Mouse (Mus musculus): Measurements from ENCODE around the gene Edc4. TPM values are rescaled to one million over a fixed set of nuclear protein-coding genes. Genes with fewer than 3 reads are reported as not detected.

The Edc4 gene
- polyA plus RNA-seq, 1 experiment from 2014 or later = 50.9 TPM

- in situ Hi-C loops (cut with MboI; ENCODE audit: low pct_unique_long_range_greater_than_20kb) = no loop called here
- H3K27me3 ChIP-seq = no peaks in the 10 kb centered on the region
- ChIA-PET POLR2A (no interaction called here), CTCF (interaction anchor here (1.0 to 3.0 kb wide), 3 partner anchors 11 to 250 kb away, joined by 3 to 12 read pairs (median 3); partner anchors contain the start of gene Thap11)
- peak; percentile 71 for TF ChIP-seq CTCF (IDR thresholded peaks at IDR 0.05)
- ATAC-seq (no peak), DNase-seq (ENCODE audit: low read depth, low spot score) (no peak)
Measured at GRCm38 (mm10) chr8:105866364-105867029, 14.2 kb upstream of the Edc4 start.

DNA sequence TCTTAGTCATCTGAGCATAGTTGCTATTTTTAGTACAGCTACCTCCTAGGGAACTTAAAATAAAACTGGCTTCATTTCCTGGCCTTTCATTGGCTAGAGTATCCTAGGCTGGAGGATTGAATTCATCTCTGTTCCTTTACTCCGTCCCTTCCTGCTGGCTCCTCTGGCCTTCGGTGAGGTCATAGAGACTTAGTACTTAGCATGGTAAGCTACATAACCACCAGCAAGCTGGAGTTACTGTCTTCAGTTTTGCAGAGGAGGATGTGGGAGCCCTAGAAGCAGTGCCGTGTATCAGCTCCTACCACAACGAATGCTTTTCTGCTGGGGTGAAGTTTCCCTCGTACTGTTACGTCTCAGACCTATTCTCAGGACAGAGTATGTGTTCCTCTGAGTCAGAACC lies 6.4 kb upstream of the Edc4 start:
- in situ Hi-C loops (cut with MboI; ENCODE audit: low pct_unique_long_range_greater_than_20kb) = no loop called here
- DNase-seq (ENCODE audit: low read depth, low spot score) = no peak
- peak; percentile 77 for ATAC-seq
- ChIA-PET POLR2A (interaction anchor here (1.2 kb wide), 1 partner anchor 13 kb away, joined by 4 read pairs; no protein-coding TSS in a partner anchor), CTCF (interaction anchor here (1.4 to 2.0 kb wide), 2 partner anchors 13 to 56 kb away, joined by 3 to 7 read pairs; no protein-coding TSS in a partner anchor)
- H3K27me3 ChIP-seq = no peaks in the 10 kb centered on the region
- no peak for TF ChIP-seq CTCF (IDR thresholded peaks at IDR 0.05)

- TF ChIP-seq CTCF (IDR thresholded peaks at IDR 0.05) = no peak
- no peak for ATAC-seq
- in situ Hi-C loops (cut with MboI; ENCODE audit: low pct_unique_long_range_greater_than_20kb) = loop anchor here (5.0 kb wide), 1 partner anchor 37 kb away; no protein-coding TSS in a partner anchor
- ChIA-PET POLR2A (no interaction called here), CTCF (interaction anchor here (0.5 to 3.3 kb wide), 4 partner anchors 18 to 65 kb away, joined by 3 to 13 read pairs (median 3); no protein-coding TSS in a partner anchor)
- DNase-seq (ENCODE audit: low read depth, low spot score) = no peak
- H3K27me3 ChIP-seq = no peaks in the 10 kb centered on the region
Measured at GRCm38 (mm10) chr8:105889756-105890465, 9.2 kb downstream of the Edc4 start.

DNA sequence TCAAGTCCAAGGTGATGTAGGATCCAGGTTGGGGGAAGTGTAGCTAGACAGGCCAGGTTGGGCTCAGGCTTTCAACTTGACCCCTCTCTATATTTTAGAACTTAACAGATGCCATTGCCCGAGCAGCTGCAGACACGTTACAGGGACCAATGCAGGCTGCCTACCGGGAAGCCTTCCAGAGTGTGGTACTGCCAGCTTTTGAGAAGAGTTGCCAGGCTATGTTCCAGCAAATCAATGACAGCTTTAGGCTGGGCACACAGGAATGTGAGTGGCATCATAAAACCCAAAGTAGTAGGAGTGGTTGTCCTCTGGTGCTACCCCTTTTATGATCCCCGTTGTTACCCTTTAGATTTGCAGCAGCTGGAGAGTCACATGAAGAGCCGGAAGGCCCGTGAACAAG lies 10.2 kb downstream of the Edc4 start:
- H3K27me3 ChIP-seq = no peaks in the 10 kb centered on the region
- ATAC-seq (no peak), DNase-seq (ENCODE audit: low read depth, low spot score) (no peak)
- in situ Hi-C loops (cut with MboI; ENCODE audit: low pct_unique_long_range_greater_than_20kb) = loop anchor here (5.0 kb wide), 1 partner anchor 36 kb away; no protein-coding TSS in a partner anchor
- CTCF ChIA-PET = interaction anchor here (1.0 to 3.3 kb wide), 3 partner anchors 17 to 56 kb away, joined by 3 to 13 read pairs (median 3); no protein-coding TSS in a partner anchor
- no peak for TF ChIP-seq CTCF (IDR thresholded peaks at IDR 0.05)
- POLR2A ChIA-PET = interaction anchor here (1.4 kb wide), 1 partner anchor 10 kb away, joined by 4 read pairs; the partner anchor contains the start of gene Edc4

GRCm38 (mm10) chr8:105892432-105892831 lies 11.8 kb downstream of the Edc4 start:
- no peak for TF ChIP-seq CTCF (IDR thresholded peaks at IDR 0.05)
- no peak for ATAC-seq
- H3K27me3 ChIP-seq = no peaks in the 10 kb centered on the region
- in situ Hi-C loops (cut with MboI; ENCODE audit: low pct_unique_long_range_greater_than_20kb) = loop anchor here (5.0 kb wide), 1 partner anchor 35 kb away; no protein-coding TSS in a partner anchor
- ChIA-PET CTCF (interaction anchor here (0.7 to 3.3 kb wide), 11 partner anchors 9 to 131 kb away, joined by 3 to 13 read pairs (median 4); partner anchors contain the start of gene Edc4), POLR2A (no interaction called here)
- no peak for DNase-seq (ENCODE audit: low read depth, low spot score)

GRCm38 (mm10) chr8:105893339-105893738 lies 12.7 kb downstream of the Edc4 start, which contains the start of gene Nrn1l:
Gene Nrn1l, plus strand, starts transcription at chr8:105893567.
- POLR2A ChIA-PET = no interaction called here
- no peaks in the 10 kb centered on the region for H3K27me3 ChIP-seq
- ATAC-seq (peak; percentile 19), DNase-seq (ENCODE audit: low read depth, low spot score) (no peak)
- TF ChIP-seq CTCF (IDR thresholded peaks at IDR 0.05) = no peak
- CTCF ChIA-PET = interaction anchor here (1.2 to 2.3 kb wide), 4 partner anchors 10 to 32 kb away, joined by 3 to 8 read pairs (median 4); no protein-coding TSS in a partner anchor
- in situ Hi-C loops (cut with MboI; ENCODE audit: low pct_unique_long_range_greater_than_20kb) = loop anchor here (5.0 kb wide), 1 partner anchor 34 kb away; no protein-coding TSS in a partner anchor

GRCm38 (mm10) chr8:105897801-105898480 lies 17.3 kb downstream of the Edc4 start:
- TF ChIP-seq CTCF (IDR thresholded peaks at IDR 0.05) = no peak
- no peak for ATAC-seq
- POLR2A ChIA-PET = interaction anchor here (0.7 to 0.9 kb wide), 2 partner anchors 42 to 890 kb away, joined by 3 read pairs; no protein-coding TSS in a partner anchor
- CTCF ChIA-PET = interaction anchor here (1.3 kb wide), 1 partner anchor 33 kb away, joined by 6 read pairs; no protein-coding TSS in a partner anchor
- DNase-seq (ENCODE audit: low read depth, low spot score) = no peak
- in situ Hi-C loops (cut with MboI; ENCODE audit: low pct_unique_long_range_greater_than_20kb) = no loop called here
- H3K27me3 ChIP-seq = no peaks in the 10 kb centered on the region

DNA sequence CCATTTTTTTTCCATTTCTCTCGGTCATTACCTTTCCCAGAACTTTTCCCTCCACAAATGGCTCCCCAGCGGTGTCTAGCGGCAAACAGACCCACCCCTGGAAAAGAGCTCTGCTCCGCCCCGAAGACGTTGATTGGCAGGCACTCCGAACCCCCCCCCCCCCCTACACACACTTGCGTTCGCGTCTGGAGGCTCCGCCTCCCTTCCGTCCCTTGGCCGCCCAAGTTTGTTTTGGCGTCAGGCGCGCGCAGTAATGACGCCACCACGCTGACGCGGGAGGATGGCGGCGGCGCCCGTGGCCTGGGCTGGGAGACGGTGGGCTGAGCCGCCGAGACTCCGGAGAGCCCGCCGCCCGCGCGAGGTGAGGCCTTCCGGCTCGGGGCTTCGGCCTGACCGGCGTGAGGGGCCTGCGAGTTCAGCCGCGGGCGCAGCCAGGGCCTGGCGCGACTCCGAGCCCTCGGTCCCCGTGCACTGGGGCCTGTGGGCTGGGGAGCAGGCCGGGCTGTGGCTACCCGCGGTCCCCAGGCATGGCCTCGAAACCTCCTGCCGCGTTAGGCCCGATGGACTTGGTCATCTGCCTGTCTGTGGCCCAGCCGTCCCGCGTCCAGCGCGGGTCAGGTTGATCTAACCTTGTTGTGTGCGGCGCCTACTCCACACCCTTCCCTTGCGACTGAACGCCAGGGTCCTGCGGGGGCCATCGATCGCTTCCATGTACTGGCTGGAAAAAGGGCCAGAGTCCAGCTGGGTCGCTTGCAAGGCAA lies 19.7 kb downstream of the Edc4 start, which contains the start of gene Pskh1:
Gene Pskh1 (plus strand): TSS at position 262 of the 761 bp plus-strand sequence.
- in situ Hi-C loops (cut with MboI; ENCODE audit: low pct_unique_long_range_greater_than_20kb) = no loop called here
- CTCF ChIA-PET = interaction anchor here (0.8 to 1.5 kb wide), 3 partner anchors 24 to 45 kb away, joined by 3 to 5 read pairs (median 3); partner anchors contain the start of gene Thap11
- DNase-seq (ENCODE audit: low read depth, low spot score) = peak; percentile 50
- H3K27me3 ChIP-seq = no peaks in the 10 kb centered on the region
- no peak for TF ChIP-seq CTCF (IDR thresholded peaks at IDR 0.05)
- POLR2A ChIA-PET = interaction anchor here (0.6 kb wide), 1 partner anchor 379 kb away, joined by 5 read pairs; no protein-coding TSS in a partner anchor
- peak; percentile 75 for ATAC-seq

GRCm38 (mm10) chr8:105900941-105901616 lies 20.4 kb downstream of the Edc4 start:
- no peaks in the 10 kb centered on the region for H3K27me3 ChIP-seq
- CTCF ChIA-PET = interaction anchor here (0.8 to 1.5 kb wide), 2 partner anchors 23 to 46 kb away, joined by 3 read pairs; partner anchors contain the start of gene Thap11
- no peak for TF ChIP-seq CTCF (IDR thresholded peaks at IDR 0.05)
- no peak for DNase-seq (ENCODE audit: low read depth, low spot score)
- ATAC-seq = no peak
- POLR2A ChIA-PET = no interaction called here
- in situ Hi-C loops (cut with MboI; ENCODE audit: low pct_unique_long_range_greater_than_20kb) = no loop called here
